Mouse (Mus musculus): ENCODE data around the gene Zfyve26.

The Zfyve26 gene

DNA sequence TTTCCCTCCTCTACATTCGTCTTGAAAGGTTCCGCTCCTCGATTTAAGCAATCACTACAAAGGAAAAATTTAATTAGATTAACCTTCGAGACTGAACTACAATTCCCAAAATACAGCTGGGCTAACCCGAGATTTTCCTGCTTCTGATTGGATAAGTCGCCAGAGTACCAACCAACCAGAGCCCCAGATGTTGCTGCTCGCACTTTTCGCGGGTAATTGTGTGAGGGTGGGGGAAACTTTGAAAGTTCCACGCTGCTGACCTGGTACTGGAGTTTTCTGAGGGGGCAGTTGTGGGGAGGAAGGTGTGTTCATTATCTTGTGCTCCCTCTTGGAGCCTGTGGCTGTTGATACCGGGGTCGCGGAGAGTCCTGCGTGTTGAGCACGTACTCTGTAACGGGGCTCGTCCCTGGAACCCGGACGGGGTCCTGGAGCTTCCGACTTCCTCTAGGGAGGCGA is 1.0 kb upstream of the Zfyve26 start, which contains the start of gene Rad51b:
TSS of gene Rad51b (plus strand) at position 162 of the 456 bp plus-strand sequence.
- no peak for TF ChIP-seq GATA4 (IDR thresholded peaks at IDR 0.05; ENCODE audit: insufficient replicate concordance, low read length)

DNA sequence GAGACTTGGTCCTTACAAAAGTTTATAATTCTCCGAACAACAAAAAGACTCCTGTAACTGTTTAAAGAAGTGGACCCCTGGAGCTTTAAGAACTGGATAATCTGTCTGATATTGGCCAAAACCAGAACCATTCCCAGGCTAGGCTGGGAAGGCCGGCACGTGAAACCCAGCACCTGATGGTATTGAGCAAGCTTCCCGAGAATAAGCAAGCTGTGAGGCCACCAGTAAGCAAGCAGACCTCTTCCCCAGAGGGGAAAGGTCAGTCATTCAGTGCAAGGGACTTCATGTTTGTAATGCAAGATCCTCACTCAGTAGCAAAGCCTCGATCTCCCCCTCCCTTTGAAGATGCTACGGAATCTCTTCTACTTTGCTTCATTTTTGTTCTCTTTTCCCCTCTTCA is 3.2 kb downstream of the Zfyve26 start:
- TF ChIP-seq GATA4 (IDR thresholded peaks at IDR 0.05; ENCODE audit: insufficient replicate concordance, low read length), result no peak

DNA sequence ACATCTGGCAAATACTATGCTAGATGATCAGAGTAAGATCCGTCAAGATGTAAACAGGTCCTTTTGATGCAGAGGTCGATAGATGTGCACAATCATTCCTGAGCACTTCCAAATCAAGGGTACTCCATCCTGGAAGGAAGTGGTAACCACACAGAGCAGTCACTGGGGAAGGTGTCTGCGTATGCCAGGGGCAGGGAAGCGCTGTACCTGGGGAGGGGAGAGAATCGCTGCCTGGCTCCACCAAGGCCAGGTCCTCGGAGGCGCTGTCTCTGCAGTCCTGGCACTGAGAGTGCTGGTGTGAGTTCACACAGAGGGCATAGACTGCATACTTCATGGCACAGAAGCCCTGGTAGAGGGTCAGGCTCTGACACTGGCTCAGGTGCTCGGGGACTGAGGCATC is 13.5 kb downstream of the Zfyve26 start:
- no peak for TF ChIP-seq GATA4 (IDR thresholded peaks at IDR 0.05; ENCODE audit: insufficient replicate concordance, low read length)

GRCm38 (mm10) chr12:79279513-79280115 is 16.5 kb downstream of the Zfyve26 start:
- TF ChIP-seq GATA4 (IDR thresholded peaks at IDR 0.05; ENCODE audit: insufficient replicate concordance, low read length), result no peak

DNA sequence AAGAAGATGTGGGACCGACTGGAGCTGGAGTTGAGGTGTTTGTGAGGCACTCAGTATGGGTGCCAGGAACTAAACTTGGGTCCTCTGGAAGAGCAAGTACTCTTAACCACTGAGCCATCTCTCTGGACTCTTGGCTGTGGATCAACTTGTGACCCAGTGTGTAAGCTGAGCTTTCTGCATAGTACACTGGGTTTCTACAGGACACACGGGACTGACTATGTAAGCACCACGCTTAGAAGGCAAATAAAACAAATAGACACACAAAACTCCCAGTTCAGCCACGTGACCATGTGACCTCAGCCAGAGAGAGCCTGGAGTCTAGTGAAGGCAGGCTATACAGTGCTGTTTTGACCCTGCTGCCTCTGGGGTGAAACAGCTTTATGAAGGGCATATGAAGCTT is 23.5 kb downstream of the Zfyve26 start:
- no peak for TF ChIP-seq GATA4 (IDR thresholded peaks at IDR 0.05; ENCODE audit: insufficient replicate concordance, low read length)

GRCm38 (mm10) chr12:79261035-79261434 is 35.1 kb downstream of the Zfyve26 start:
- no peak for TF ChIP-seq GATA4 (IDR thresholded peaks at IDR 0.05; ENCODE audit: insufficient replicate concordance, low read length)

- no peak for TF ChIP-seq GATA4 (IDR thresholded peaks at IDR 0.05; ENCODE audit: insufficient replicate concordance, low read length)
Measured at GRCm38 (mm10) chr12:79260154-79260553, 36.0 kb downstream of the Zfyve26 start.

DNA sequence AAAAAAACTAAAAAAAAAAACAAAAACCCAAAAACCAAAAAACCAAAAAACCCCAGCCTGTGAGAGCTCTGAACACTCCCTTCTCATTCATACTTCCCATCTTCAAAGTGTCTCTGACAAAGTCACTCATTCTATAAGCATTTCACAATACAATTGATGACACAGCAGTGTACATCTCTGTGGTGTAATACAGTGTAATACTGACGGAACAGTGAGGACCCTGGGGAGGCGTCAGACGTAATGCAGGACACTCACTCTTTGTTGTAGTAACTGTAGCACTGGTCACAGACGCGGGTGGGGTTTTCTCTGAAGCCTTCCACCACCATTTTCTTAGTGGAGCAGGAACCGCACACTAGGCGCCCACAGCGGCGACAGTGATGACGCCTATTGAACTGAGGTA is 41.1 kb downstream of the Zfyve26 start:
- no peak for TF ChIP-seq GATA4 (IDR thresholded peaks at IDR 0.05; ENCODE audit: insufficient replicate concordance, low read length)

- no peak for TF ChIP-seq GATA4 (IDR thresholded peaks at IDR 0.05; ENCODE audit: insufficient replicate concordance, low read length)
Measured at GRCm38 (mm10) chr12:79253294-79254053, 42.6 kb downstream of the Zfyve26 start.

DNA sequence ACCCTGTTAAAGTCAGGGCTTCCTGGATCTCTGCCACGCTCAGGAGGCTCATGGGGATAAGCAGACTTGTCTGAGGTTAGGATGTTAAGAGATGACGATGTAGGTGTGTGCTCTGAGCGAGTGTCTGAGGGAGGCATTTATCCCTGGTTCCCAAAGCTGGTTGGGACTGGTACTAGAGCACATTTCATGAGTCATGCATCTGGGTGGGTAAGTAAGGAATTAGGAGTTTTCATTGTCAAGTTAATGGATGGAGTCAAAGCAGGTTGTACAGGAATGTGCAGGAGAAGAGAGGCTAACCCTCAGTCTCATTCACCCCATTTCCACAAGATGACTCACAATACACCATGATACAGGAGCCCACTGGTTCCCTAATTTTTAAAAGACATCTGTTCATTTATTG is 48.0 kb downstream of the Zfyve26 start:
- no peak for TF ChIP-seq GATA4 (IDR thresholded peaks at IDR 0.05; ENCODE audit: insufficient replicate concordance, low read length)

DNA sequence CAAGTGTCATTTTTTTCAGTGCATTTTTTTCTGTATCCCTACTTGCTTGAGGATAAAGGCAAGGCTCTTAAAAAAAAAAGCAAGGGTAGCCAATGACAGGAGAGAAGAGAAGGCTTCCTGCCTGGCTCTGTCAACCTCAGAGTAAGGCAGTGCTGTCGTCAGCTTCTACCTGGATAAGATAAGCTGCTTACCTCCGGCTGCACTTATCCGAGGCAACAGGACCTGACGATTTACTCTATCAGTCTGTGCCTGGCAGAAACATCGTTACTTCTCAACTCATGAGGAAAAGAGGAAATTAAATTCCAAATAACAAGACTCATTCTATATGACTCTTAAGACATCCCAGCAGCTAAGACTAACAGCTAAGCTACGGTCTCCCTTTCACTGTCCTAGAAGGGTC is 53.2 kb downstream of the Zfyve26 start:
- TF ChIP-seq GATA4 (IDR thresholded peaks at IDR 0.05; ENCODE audit: insufficient replicate concordance, low read length), result no peak

- no peak for TF ChIP-seq GATA4 (IDR thresholded peaks at IDR 0.05; ENCODE audit: insufficient replicate concordance, low read length)
Measured at GRCm38 (mm10) chr12:79241985-79242384, 54.1 kb downstream of the Zfyve26 start.

GRCm38 (mm10) chr12:79235485-79236080 is 60.5 kb downstream of the Zfyve26 start:
- TF ChIP-seq GATA4 (IDR thresholded peaks at IDR 0.05; ENCODE audit: insufficient replicate concordance, low read length), result no peak

DNA sequence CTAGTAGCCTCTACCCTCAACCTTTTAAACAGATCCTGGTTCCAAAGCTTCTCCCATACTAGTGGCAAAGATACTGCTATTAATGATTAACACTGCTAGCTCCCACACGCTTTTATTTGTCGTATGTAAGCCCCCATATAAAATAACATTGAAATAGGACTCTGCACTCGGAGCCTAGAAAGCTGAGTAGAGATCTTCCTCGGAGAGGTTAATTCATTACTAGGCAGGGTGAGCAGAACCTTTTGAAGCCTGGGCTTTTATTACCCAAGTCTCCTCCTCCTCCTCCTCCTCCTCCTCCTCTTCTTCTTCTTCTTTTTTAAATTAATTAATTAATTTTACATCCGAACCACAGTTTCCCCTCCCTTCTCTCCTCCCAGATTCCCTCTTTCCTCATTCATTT is 78.6 kb downstream of the Zfyve26 start:
- TF ChIP-seq GATA4 (IDR thresholded peaks at IDR 0.05; ENCODE audit: insufficient replicate concordance, low read length), result no peak

DNA sequence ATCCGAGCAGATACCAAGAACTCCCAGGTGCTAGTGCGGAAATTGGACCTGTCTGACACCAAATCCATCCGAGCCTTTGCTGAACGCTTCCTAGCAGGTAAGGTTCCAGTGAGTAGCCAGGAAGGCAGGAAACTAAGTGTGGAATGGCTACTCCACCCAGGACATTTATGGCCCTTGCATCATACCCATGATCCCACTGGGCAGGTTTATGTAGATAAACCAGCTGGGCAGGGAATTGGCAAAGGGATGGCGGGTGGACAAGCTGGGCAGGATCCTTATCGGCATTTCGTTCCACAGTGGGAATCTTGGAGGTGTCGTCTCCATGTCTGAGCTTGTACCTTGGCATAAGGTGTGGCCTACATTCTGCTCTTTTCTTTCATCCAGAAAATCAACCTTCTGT is 84.7 kb downstream of the Zfyve26 start:
- no peak for TF ChIP-seq GATA4 (IDR thresholded peaks at IDR 0.05; ENCODE audit: insufficient replicate concordance, low read length)
